Mouse (Mus musculus): ENCODE data around the gene Bhlha9.
"Not testable (repeated sequence)": the region's sequence is repeated elsewhere in the genome, so short reads cannot be mapped to it uniquely, and the experiment has no call there.

The Bhlha9 gene

GRCm38 (mm10) chr11:76659138-76659930, 12.9 kb upstream of the Bhlha9 start:
- DNase-seq (ENCODE audit: extremely low spot score, low read depth, low spot score) = no peak

- no peak for DNase-seq (ENCODE audit: extremely low spot score, low read depth, low spot score)
These were observed 10.3 kb upstream of the Bhlha9 start for GRCm38 (mm10) chr11:76661790-76662468.

- DNase-seq (ENCODE audit: extremely low spot score, low read depth, low spot score) = no peak
These were observed 6.1 kb upstream of the Bhlha9 start for GRCm38 (mm10) chr11:76666002-76666649.

- DNase-seq (ENCODE audit: extremely low spot score, low read depth, low spot score) = no peak
These were observed 4.5 kb upstream of the Bhlha9 start for GRCm38 (mm10) chr11:76667807-76668206.

- DNase-seq (ENCODE audit: extremely low spot score, low read depth, low spot score) = no peak
These were observed 503 bp downstream of the Bhlha9 start for GRCm38 (mm10) chr11:76672561-76673384.

- DNase-seq (ENCODE audit: extremely low spot score, low read depth, low spot score) = no peak
These were observed 1.9 kb downstream of the Bhlha9 start for GRCm38 (mm10) chr11:76674199-76674598.

GRCm38 (mm10) chr11:76674704-76675103, 2.4 kb downstream of the Bhlha9 start:
- DNase-seq (ENCODE audit: extremely low spot score, low read depth, low spot score) = no peak

GRCm38 (mm10) chr11:76679508-76679907, 7.2 kb downstream of the Bhlha9 start, which contains the start of gene Trarg1:
Gene Trarg1, plus strand, starts transcription at chr11:76679808.
- DNase-seq (ENCODE audit: extremely low spot score, low read depth, low spot score) = not testable (repeated sequence)

GRCm38 (mm10) chr11:76685604-76686003, 13.3 kb downstream of the Bhlha9 start:
- DNase-seq (ENCODE audit: extremely low spot score, low read depth, low spot score) = no peak

- no peak for DNase-seq (ENCODE audit: extremely low spot score, low read depth, low spot score)
These were observed 19.8 kb downstream of the Bhlha9 start for GRCm38 (mm10) chr11:76692096-76692495.

- DNase-seq (ENCODE audit: extremely low spot score, low read depth, low spot score) = no peak
These were observed 23.5 kb downstream of the Bhlha9 start for GRCm38 (mm10) chr11:76695810-76696209.

GRCm38 (mm10) chr11:76699626-76700025, 27.4 kb downstream of the Bhlha9 start:
- DNase-seq (ENCODE audit: extremely low spot score, low read depth, low spot score) = no peak

GRCm38 (mm10) chr11:76707656-76708055, 35.4 kb downstream of the Bhlha9 start:
- no peak for DNase-seq (ENCODE audit: extremely low spot score, low read depth, low spot score)

GRCm38 (mm10) chr11:76708066-76708465, 35.8 kb downstream of the Bhlha9 start:
- no peak for DNase-seq (ENCODE audit: extremely low spot score, low read depth, low spot score)

GRCm38 (mm10) chr11:76708881-76709280, 36.6 kb downstream of the Bhlha9 start:
- no peak for DNase-seq (ENCODE audit: extremely low spot score, low read depth, low spot score)

- DNase-seq (ENCODE audit: extremely low spot score, low read depth, low spot score) = no peak
These were observed 37.6 kb downstream of the Bhlha9 start for GRCm38 (mm10) chr11:76709625-76710452.

GRCm38 (mm10) chr11:76717000-76717399, 44.7 kb downstream of the Bhlha9 start:
- no peak for DNase-seq (ENCODE audit: extremely low spot score, low read depth, low spot score)
